Mouse (Mus musculus) left cerebral cortex, postnatal 25 days (tissue): ENCODE measurements around the gene Anxa9. TPM values are rescaled to one million over a fixed set of nuclear protein-coding genes. Genes with fewer than 3 reads are reported as not detected.

Experiments used
- DNase-seq, 2 experiments: peaks; one replicate each; pipeline ENCODE4 v3.0.0; 2022; ENCODE audit warnings: low spot score in 2 of 2, mixed read lengths in 1 of 2
- intact Hi-C: fragments of 180-260 bp; cut with DNase I; formaldehyde crosslinking; loops from one replicate; pipeline ENCODE4 v1.15.1; 2025
- total RNA-seq, 2 experiments: library from RNA; stranded (reverse); gene quantifications; 2 replicates each; pipeline ENCODE4 v1.2.3; 2021

The Anxa9 gene
- total RNA-seq, 2 experiments from 2014 or later, result 0.57 to 0.78 TPM

- intact Hi-C loops, result loop anchor here (10.0 kb wide), 1 partner anchor 53 kb away; the partner anchor contains the start of gene Gabpb2
Measured at GRCm38 (mm10) chr3:95267855-95268254, 39.1 kb downstream of the Anxa9 start.

GRCm38 (mm10) chr3:95266052-95266451 lies 40.9 kb downstream of the Anxa9 start:
- intact Hi-C loops, result loop anchor here (10.0 kb wide), 1 partner anchor 51 kb away; the partner anchor contains the start of gene Gabpb2
- DNase-seq, result no peak

More at GRCm38 (mm10) chr3:95267855-95268254, 39.1 kb downstream of the Anxa9 start:
- no peak for DNase-seq

GRCm38 (mm10) chr3:95264724-95265123 lies 42.3 kb downstream of the Anxa9 start:
- intact Hi-C loops, result loop anchor here (5.0 to 10.0 kb wide), 2 partner anchors 50 to 122 kb away; partner anchors contain the start of genes Gabpb2 and Tnfaip8l2
- peak in 1 of 2 experiments; percentile 75 for DNase-seq

GRCm38 (mm10) chr3:95263089-95263739 lies 43.8 kb downstream of the Anxa9 start:
- DNase-seq, result peak; percentile 51 to 59
- intact Hi-C loops, result loop anchor here (5.0 to 10.0 kb wide), 2 partner anchors 48 to 121 kb away; partner anchors contain the start of genes Gabpb2 and Tnfaip8l2

- intact Hi-C loops, result loop anchor here (5.0 to 10.0 kb wide), 2 partner anchors 47 to 120 kb away; partner anchors contain the start of genes Gabpb2 and Tnfaip8l2
- DNase-seq, result no peak
Measured at GRCm38 (mm10) chr3:95261975-95262374, 45.0 kb downstream of the Anxa9 start.

GRCm38 (mm10) chr3:95256931-95257330 lies 50.0 kb downstream of the Anxa9 start:
- DNase-seq, result no peak
- intact Hi-C loops, result no loop called here

GRCm38 (mm10) chr3:95250783-95251424 lies 56.1 kb downstream of the Anxa9 start, which contains the start of gene Bnipl:
Gene Bnipl, minus strand, starts transcription at chr3:95251193.
- intact Hi-C loops, result no loop called here

GRCm38 (mm10) chr3:95250361-95250760 lies 56.6 kb downstream of the Anxa9 start:
- no peak for DNase-seq
- intact Hi-C loops, result no loop called here

More at GRCm38 (mm10) chr3:95250783-95251424, 56.1 kb downstream of the Anxa9 start, which contains the start of gene Bnipl:
- no peak for DNase-seq

- DNase-seq, result no peak
- intact Hi-C loops, result no loop called here
Measured at GRCm38 (mm10) chr3:95247660-95248336, 59.2 kb downstream of the Anxa9 start.

- intact Hi-C loops, result no loop called here
- DNase-seq, result peak; percentile 38 to 72
Measured at GRCm38 (mm10) chr3:95246465-95247231, 60.3 kb downstream of the Anxa9 start.

Other genes starting within 250 kb of the Anxa9 start
- 10 to 100 TPM; 51.1 to 51.7 TPM for gene Pip5k1a, start 200.2 kb downstream of the Anxa9 start, total RNA-seq
- gene Vps72, start 196.2 kb downstream of the Anxa9 start, total RNA-seq, result 10 to 100 TPM; 36.2 to 43.7 TPM
- gene Tmod4, start 182.7 kb downstream of the Anxa9 start, total RNA-seq, result not detected
- 10 to 100 TPM; 42.1 to 46.2 TPM for gene Scnm1, start 173.2 kb downstream of the Anxa9 start, total RNA-seq
- gene Lysmd1, start 173.1 kb downstream of the Anxa9 start, total RNA-seq, result 10 to 100 TPM; 16.8 to 18.1 TPM
- gene Tnfaip8l2, start 164.8 kb downstream of the Anxa9 start, total RNA-seq, result 1 to 10 TPM; 2.6 to 3.2 TPM
- gene Sema6c, start 146.7 kb downstream of the Anxa9 start, total RNA-seq, result 10 to 100 TPM; 24.7 to 25.3 TPM
- 1 to 10 TPM; 7.5 to 8.9 TPM for gene Gabpb2, start 89.3 kb downstream of the Anxa9 start, total RNA-seq
- 10 to 100 TPM; 60.0 TPM for gene Cdc42se1, start 78.4 kb downstream of the Anxa9 start, total RNA-seq
- 100 to 1,000 TPM; 329 to 339 TPM for gene Mllt11, start 75.0 kb downstream of the Anxa9 start, total RNA-seq
- gene Gm128, start 65.6 kb downstream of the Anxa9 start, total RNA-seq, result under 1 TPM in 1 of 2 experiments, not detected in 1; 0.18 TPM
- under 1 TPM; 0.62 to 0.66 TPM for gene Bnipl, start 56.0 kb downstream of the Anxa9 start, total RNA-seq
- 10 to 100 TPM; 18.7 to 20.5 TPM for gene Mindy1, start 25.8 kb downstream of the Anxa9 start, total RNA-seq
- gene Prune1, start 25.1 kb downstream of the Anxa9 start, total RNA-seq, result 10 to 100 TPM; 22.6 to 24.8 TPM
- gene Cers2, start 7.6 kb upstream of the Anxa9 start, total RNA-seq, result 10 to 100 TPM; 44.5 to 48.9 TPM
- gene Setdb1, start 50.0 kb upstream of the Anxa9 start, total RNA-seq, result 10 to 100 TPM; 34.7 to 37.4 TPM
- gene 4930558C23Rik, start 95.7 kb upstream of the Anxa9 start, total RNA-seq, result not detected
- 10 to 100 TPM; 32.5 to 37.0 TPM for gene Arnt, start 127.2 kb upstream of the Anxa9 start, total RNA-seq
- gene Ctsk, start 192.1 kb upstream of the Anxa9 start, total RNA-seq, result 1 to 10 TPM; 5.9 to 8.1 TPM
- 10 to 100 TPM; 55.9 to 60.1 TPM for gene Ctss, start 219.6 kb upstream of the Anxa9 start, total RNA-seq